Mouse (Mus musculus) hindbrain, embryonic 16.5 days (tissue): ENCODE data around the gene Tenm4. TPM values are rescaled to one million over a fixed set of nuclear protein-coding genes. Genes with fewer than 3 reads are reported as not detected.
"Not testable (repeated sequence)": the region's sequence is repeated elsewhere in the genome, so short reads cannot be mapped to it uniquely, and the experiment has no call there.

Source experiments
- ATAC-seq: fragments of 200-750 bp; cut with Nextera tagmentation; 2 replicates; pipeline ENCODE4 v1.8.0; 2017; ENCODE audit warnings: moderate TSS enrichment, moderate library complexity
- H3K27ac ChIP-seq: fragments of 300-500 bp; sonication (generic); 2 replicates; pipeline ENCODE4 v1.5.1; 2014; ENCODE audit warnings: low read depth, mild to moderate bottlenecking, control low read depth, low read length, moderate library complexity
- H3K27me3 ChIP-seq: fragments of 300-500 bp; sonication (generic); replicated peaks from 2 replicates; pipeline ENCODE4 v1.6.1; 2014; ENCODE audit warnings: low read length; ENCODE audit not compliant: control insufficient read depth, insufficient read depth
- H3K36me3 ChIP-seq: fragments of 300-500 bp; sonication (generic); 2 replicates; pipeline ENCODE4 v1.6.1; 2014; ENCODE audit warnings: mild to moderate bottlenecking, low read length, moderate library complexity, mixed read lengths; ENCODE audit not compliant: control insufficient read depth, insufficient read depth
- H3K4me1 ChIP-seq: fragments of 300-500 bp; sonication (generic); 2 replicates; pipeline ENCODE4 v1.6.1; 2014; ENCODE audit warnings: low read depth, low read length; ENCODE audit not compliant: control insufficient read depth, insufficient read depth
- H3K4me2 ChIP-seq: fragments of 300-500 bp; sonication (generic); 2 replicates; pipeline ENCODE4 v1.6.1; 2014; ENCODE audit warnings: mild to moderate bottlenecking, low read length, control low read depth, moderate library complexity
- H3K4me3 ChIP-seq: fragments of 300-500 bp; sonication (generic); 2 replicates; pipeline ENCODE4 v1.5.1; 2014; ENCODE audit warnings: mild to moderate bottlenecking, low read length, control low read depth, moderate library complexity
- H3K9ac ChIP-seq: fragments of 300-500 bp; sonication (generic); 2 replicates; pipeline ENCODE4 v1.6.1; 2014; ENCODE audit warnings: low read depth, mild to moderate bottlenecking, control low read depth, low read length, moderate library complexity
- H3K9me3 ChIP-seq: fragments of 300-500 bp; sonication (generic); 2 replicates; pipeline ENCODE4 v1.6.1; 2014; ENCODE audit warnings: mild to moderate bottlenecking, low read length, moderate library complexity; ENCODE audit not compliant: control insufficient read depth
- whole genome bisulfite sequencing: fragments of 180-500 bp; shearing (Covaris S2); extraction: QIAGEN DNeasy Blood & Tissue Kit; methylation state at CpG from one replicate; pipeline ENCODE4 v1.1.7; 2014; 5-methylcytosine and 5-hydroxymethylcytosine counted together
- polyA plus RNA-seq: library from polyadenylated mRNA; unstranded; fragments of >200 nt; fragmentation: Nextera tagmentation; extraction: Ambion mirVana; gene quantifications from 2 replicates; pipeline ENCODE4 v1.2.1, GENCODE M21; 2015

The Tenm4 gene
- polyA plus RNA-seq, 1 experiment from 2014 or later = 32.4 TPM

GRCm38 (mm10) chr7:96617371-96617770 is 446.3 kb downstream of the Tenm4 start:
- H3K27me3 ChIP-seq = no peaks in the 10 kb centered on the region
- H3K27ac ChIP-seq = no peak overlapping the region
- WGBS = 89% methylated on average over 2 of the region's 2 CpGs
- H3K4me2 ChIP-seq = no peak overlapping the region
- no peak for ATAC-seq
- H3K36me3 ChIP-seq = no peaks in the 10 kb centered on the region
- no peaks in the 10 kb centered on the region for H3K4me1 ChIP-seq
- no peak overlapping the region for H3K9ac ChIP-seq
- no peak overlapping the region for H3K4me3 ChIP-seq
- no peaks in the 10 kb centered on the region for H3K9me3 ChIP-seq

GRCm38 (mm10) chr7:96619930-96620472 is 449.0 kb downstream of the Tenm4 start:
- Histone ChIP-seq H3K4me2 (no peak overlapping the region), H3K4me1 (no peaks in the 10 kb centered on the region), H3K4me3 (no peak overlapping the region), H3K36me3 (no peaks in the 10 kb centered on the region), H3K27ac (no peak overlapping the region), H3K9ac (no peak overlapping the region), H3K27me3 (no peaks in the 10 kb centered on the region), H3K9me3 (no peaks in the 10 kb centered on the region)
- WGBS = 81% methylated on average over 4 of the region's 4 CpGs
- no peak for ATAC-seq

- no peak for ATAC-seq
- Histone ChIP-seq H3K4me3 (no peak overlapping the region), H3K4me1 (no peaks in the 10 kb centered on the region), H3K27me3 (no peaks in the 10 kb centered on the region), H3K4me2 (no peak overlapping the region), H3K9me3 (no peaks in the 10 kb centered on the region), H3K9ac (no peak overlapping the region), H3K27ac (no peak overlapping the region), H3K36me3 (no peaks in the 10 kb centered on the region)
- 82% methylated on average over 3 of the region's 3 CpGs for WGBS
Observed at GRCm38 (mm10) chr7:96626338-96626737, 455.3 kb downstream of the Tenm4 start.

GRCm38 (mm10) chr7:96630551-96630950 is 459.5 kb downstream of the Tenm4 start:
- not testable (repeated sequence) for H3K27ac ChIP-seq, H3K4me1 ChIP-seq, H3K36me3 ChIP-seq, H3K4me2 ChIP-seq, ATAC-seq, H3K9me3 ChIP-seq, H3K9ac ChIP-seq, H3K4me3 ChIP-seq, H3K27me3 ChIP-seq
- 95% methylated on average over 9 of the region's 9 CpGs for WGBS

GRCm38 (mm10) chr7:96633008-96633407 is 462.0 kb downstream of the Tenm4 start:
- no peak for ATAC-seq
- Histone ChIP-seq H3K4me1 (no peaks in the 10 kb centered on the region), H3K4me3 (no peak overlapping the region), H3K27ac (no peak overlapping the region), H3K4me2 (no peak overlapping the region), H3K36me3 (no peaks in the 10 kb centered on the region), H3K9me3 (no peaks in the 10 kb centered on the region), H3K9ac (no peak overlapping the region), H3K27me3 (no peaks in the 10 kb centered on the region)
- WGBS = 94% methylated on average over 1 of the region's 1 CpGs

- Histone ChIP-seq H3K27ac (no peak overlapping the region), H3K9me3 (no peaks in the 10 kb centered on the region), H3K4me3 (no peak overlapping the region), H3K9ac (no peak overlapping the region), H3K4me2 (no peak overlapping the region), H3K4me1 (no peaks in the 10 kb centered on the region), H3K36me3 (no peaks in the 10 kb centered on the region), H3K27me3 (no peaks in the 10 kb centered on the region)
- 54% methylated on average over 7 of the region's 7 CpGs for WGBS
- no peak for ATAC-seq
Observed at GRCm38 (mm10) chr7:96635830-96636440, 464.9 kb downstream of the Tenm4 start.

GRCm38 (mm10) chr7:96643461-96644204 is 472.6 kb downstream of the Tenm4 start:
- H3K27me3 ChIP-seq = peaks cover 5% of the 10 kb centered on the region; the same call in 1 of the 2 replicates
- no peaks in the 10 kb centered on the region for H3K9me3 ChIP-seq
- H3K27ac ChIP-seq = no peak overlapping the region
- peak; percentile 95 for ATAC-seq
- no peaks in the 10 kb centered on the region for H3K36me3 ChIP-seq
- peaks cover 11% of the 10 kb centered on the region for H3K4me1 ChIP-seq
- H3K4me2 ChIP-seq = peak overlapping the region; percentile 75
- peak overlapping the region; percentile 43 for H3K4me3 ChIP-seq
- WGBS = 2% methylated on average over 26 of the region's 27 CpGs
- peak overlapping the region; percentile 19 for H3K9ac ChIP-seq

GRCm38 (mm10) chr7:96644205-96644531 is 473.1 kb downstream of the Tenm4 start:
- ATAC-seq = peak; percentile 46; the same call in 1 of the 2 replicates
- Histone ChIP-seq H3K27me3 (peaks cover 5% of the 10 kb centered on the region; the same call in 1 of the 2 replicates), H3K36me3 (no peaks in the 10 kb centered on the region), H3K9me3 (no peaks in the 10 kb centered on the region), H3K9ac (no peak overlapping the region; the same call in 1 of the 2 replicates), H3K4me2 (peak overlapping the region; percentile 75), H3K4me1 (peaks cover 11% of the 10 kb centered on the region), H3K27ac (no peak overlapping the region), H3K4me3 (peak overlapping the region; percentile 43)
- 4% methylated on average over 7 of the region's 7 CpGs for WGBS

GRCm38 (mm10) chr7:96647657-96648056 is 476.6 kb downstream of the Tenm4 start:
- WGBS = 21% methylated on average over 4 of the region's 4 CpGs

More at GRCm38 (mm10) chr7:96647657-96648056, 476.6 kb downstream of the Tenm4 start:
- no peaks in the 10 kb centered on the region for H3K36me3 ChIP-seq
- no peak overlapping the region for H3K9ac ChIP-seq
- peaks cover 5% of the 10 kb centered on the region; the same call in 1 of the 2 replicates for H3K27me3 ChIP-seq
- no peak overlapping the region for H3K4me2 ChIP-seq
- no peak overlapping the region for H3K4me3 ChIP-seq
- H3K27ac ChIP-seq = no peak overlapping the region
- no peak for ATAC-seq
- no peaks in the 10 kb centered on the region for H3K9me3 ChIP-seq
- H3K4me1 ChIP-seq = peaks cover 29% of the 10 kb centered on the region
